Mouse (Mus musculus): ENCODE data around the gene Trim11.

Trim11 gene

DNA sequence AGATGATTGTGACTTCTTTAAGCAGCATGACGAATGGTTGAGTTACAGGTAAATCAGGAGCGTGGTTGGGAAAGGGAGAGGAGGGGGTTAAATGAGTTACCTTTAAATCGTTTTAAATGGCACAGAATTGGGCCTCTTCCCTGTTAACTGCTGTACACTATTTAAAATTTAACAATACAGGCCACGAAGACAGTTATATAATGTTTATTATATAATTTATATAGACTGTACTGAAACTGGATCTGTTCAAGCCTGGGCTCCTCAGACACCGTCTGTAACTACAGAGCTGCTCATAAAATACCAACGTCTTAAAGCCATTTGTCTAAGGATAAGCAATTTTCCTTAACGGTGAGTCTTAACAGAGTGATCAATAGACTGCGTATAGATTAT, 22.0 kb upstream of the Trim11 start:
- DNase-seq (ENCODE audit: low spot score) = no peak

DNA sequence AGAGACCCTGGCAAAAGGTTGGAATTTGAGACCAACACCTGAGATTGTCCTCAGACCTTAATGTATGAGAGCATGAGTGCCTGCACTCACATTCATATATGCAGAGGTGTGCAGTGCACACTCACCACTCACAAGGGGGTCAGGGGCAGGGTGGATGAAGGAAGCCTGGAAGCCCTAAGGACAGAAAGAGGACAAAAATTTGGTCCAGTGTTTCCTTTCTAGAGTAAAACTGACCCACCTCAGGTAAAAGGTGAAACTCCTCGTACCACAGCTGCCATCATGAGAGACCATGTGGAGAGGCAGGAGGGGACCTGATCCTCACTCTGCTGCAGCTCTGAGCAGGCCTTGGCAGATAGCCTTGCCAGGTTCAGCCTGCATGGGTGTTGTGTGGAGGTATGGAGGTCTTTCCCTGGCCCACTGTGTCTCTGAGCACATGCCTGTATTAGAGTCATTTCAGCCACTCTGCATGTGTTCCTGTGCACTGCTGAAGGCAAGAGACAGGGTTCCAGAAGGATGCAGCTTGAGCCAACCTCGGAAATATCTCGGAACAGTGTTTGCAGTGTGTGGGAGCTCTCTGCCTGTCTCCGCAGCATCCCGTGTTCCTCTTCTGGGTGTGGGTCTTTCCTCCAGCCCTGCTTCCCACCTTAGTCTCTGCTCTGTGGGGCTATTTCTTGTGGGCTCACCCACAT, 20.5 kb upstream of the Trim11 start:
- no peak for DNase-seq (ENCODE audit: low spot score)

GRCm38 (mm10) chr11:58958536-58958935, 19.4 kb upstream of the Trim11 start:
- no peak for DNase-seq (ENCODE audit: low spot score)

GRCm38 (mm10) chr11:58959186-58959825, 18.6 kb upstream of the Trim11 start:
- DNase-seq (ENCODE audit: low spot score) = no peak

DNA sequence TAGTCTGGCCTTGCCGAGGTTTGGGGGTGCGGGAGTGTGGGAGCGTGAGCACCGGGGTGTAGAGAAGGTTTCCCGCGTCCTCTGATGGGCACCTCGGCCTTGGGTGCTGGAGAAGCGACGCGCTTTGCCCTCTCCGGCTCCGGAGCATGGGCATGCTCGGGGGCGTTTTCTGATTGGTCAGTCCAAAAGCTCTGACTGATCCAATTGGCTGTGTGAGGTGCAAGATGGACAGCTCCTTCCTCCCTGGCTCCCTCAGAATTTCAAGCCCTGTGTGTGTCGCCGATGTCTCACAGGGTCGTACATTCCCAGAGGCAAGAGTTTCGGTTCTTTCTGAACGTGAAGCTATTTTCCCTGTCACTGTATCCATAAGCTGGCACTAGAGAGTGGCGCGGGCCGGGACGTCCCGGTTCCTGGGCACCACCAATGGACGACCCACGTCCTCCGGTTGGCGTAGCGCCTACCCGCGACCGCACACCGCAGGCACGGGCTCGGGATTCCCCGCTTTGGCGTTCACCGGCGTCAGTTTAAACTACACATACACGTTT, 17.9 kb upstream of the Trim11 start:
- DNase-seq (ENCODE audit: low spot score) = peak; percentile 89

- no peak for DNase-seq (ENCODE audit: low spot score)
These were observed 16.3 kb upstream of the Trim11 start for GRCm38 (mm10) chr11:58961364-58962177.

GRCm38 (mm10) chr11:58963543-58963942, 14.3 kb upstream of the Trim11 start:
- DNase-seq (ENCODE audit: low spot score) = no peak

GRCm38 (mm10) chr11:58964216-58964615, 13.7 kb upstream of the Trim11 start:
- DNase-seq (ENCODE audit: low spot score) = no peak

- DNase-seq (ENCODE audit: low spot score) = no peak
These were observed 12.7 kb upstream of the Trim11 start for GRCm38 (mm10) chr11:58965001-58965760.

GRCm38 (mm10) chr11:58967346-58967745, 10.5 kb upstream of the Trim11 start:
- DNase-seq (ENCODE audit: low spot score) = peak; percentile 47

DNA sequence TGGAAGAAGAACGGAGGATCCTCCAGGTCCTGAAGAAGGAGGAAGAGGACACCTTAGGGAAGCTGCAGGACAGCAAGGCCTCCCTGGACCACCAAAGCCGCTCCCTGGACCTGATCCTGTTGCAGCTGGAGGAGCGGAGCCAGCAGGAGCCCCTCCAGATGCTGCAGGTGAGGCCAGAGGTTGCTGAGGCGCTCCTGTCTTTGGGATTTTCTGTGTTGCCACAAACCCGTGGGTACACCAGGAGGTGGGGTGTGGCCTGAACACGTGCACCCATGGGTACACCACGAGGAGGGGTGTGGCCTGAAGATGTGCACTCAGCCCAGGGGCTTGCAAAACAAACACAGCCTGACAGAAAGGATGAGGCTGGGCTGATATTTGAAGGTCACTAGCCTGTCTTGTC, 9.3 kb upstream of the Trim11 start:
- DNase-seq (ENCODE audit: low spot score) = no peak

- DNase-seq (ENCODE audit: low spot score) = no peak
These were observed 8.9 kb upstream of the Trim11 start for GRCm38 (mm10) chr11:58969027-58969426.

DNA sequence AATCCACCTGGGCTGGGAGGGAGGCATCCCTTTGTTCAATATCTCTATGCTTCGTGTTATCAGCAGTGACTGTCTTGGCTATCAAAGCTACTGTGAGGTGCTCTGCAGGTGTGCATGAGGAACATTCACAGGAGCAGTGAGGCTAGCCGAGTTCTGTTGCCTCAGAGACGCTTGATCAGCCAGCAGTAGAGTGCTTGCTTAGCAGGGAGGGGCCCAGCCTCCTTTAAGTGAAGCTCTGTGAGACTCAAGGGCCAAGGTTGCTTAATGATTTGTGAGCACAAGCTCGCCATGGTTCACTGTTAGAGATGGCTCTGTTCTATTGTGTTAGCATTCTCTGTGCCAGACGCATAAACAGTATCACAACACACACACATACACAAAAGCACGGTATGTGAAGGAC, 8.2 kb upstream of the Trim11 start:
- DNase-seq (ENCODE audit: low spot score) = no peak

DNA sequence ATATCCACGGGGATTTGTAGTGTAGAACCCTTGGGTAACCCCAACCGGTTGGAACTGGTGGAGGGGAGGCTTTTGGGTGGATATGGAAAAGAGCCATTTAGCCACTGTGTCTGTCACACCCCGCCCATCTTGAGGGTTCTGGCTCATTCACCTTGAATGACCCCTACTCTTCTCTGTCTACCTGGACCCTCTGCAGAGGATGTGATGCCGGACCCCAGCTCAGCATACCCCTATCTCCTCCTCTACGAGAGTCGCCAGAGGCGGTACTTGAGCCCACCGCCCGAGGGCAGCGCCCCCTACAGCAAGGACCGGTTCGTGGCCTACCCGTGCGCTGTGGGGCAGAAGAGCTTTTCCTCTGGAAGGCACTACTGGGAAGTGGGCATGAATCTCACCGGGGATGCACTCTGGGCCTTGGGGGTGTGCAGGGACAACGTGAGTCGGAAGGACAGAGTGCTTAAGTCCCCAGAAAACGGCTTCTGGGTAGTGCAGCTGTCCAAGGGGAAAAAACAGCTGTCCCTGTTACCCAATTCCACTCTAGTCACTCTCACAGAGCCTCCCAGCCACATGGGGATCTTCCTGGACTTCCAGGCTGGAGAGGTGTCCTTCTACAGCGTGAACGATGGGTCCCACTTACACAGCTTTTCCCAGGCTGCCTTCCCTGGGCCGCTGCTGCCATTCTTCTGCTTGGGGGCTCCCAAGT, 6.9 kb upstream of the Trim11 start:
- no peak for DNase-seq (ENCODE audit: low spot score)

- DNase-seq (ENCODE audit: low spot score) = no peak
These were observed 6.1 kb upstream of the Trim11 start for GRCm38 (mm10) chr11:58971796-58972195.

GRCm38 (mm10) chr11:58974414-58974813, 3.5 kb upstream of the Trim11 start:
- DNase-seq (ENCODE audit: low spot score) = no peak

- DNase-seq (ENCODE audit: low spot score) = peak; percentile 45
These were observed 743 bp upstream of the Trim11 start for GRCm38 (mm10) chr11:58977150-58977549.

GRCm38 (mm10) chr11:58977607-58978026, 276 bp upstream of the Trim11 start:
- no peak for DNase-seq (ENCODE audit: low spot score)

DNA sequence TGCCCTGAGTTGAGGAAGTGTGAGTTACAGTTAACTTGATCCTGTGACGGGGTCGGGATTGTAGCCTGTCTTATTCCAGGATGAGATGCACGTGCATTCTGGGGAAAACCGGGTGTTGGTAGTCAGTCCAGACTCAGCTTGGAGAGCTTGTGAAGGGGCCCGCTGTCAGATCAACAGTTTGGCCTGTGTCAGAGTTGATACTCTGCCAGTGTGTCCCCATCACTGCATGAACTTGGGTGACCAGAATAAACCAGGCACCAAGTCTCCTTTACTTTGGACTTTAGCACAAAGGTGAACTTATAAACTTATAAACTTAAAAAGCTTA, 775 bp downstream of the Trim11 start:
- DNase-seq (ENCODE audit: low spot score) = no peak

DNA sequence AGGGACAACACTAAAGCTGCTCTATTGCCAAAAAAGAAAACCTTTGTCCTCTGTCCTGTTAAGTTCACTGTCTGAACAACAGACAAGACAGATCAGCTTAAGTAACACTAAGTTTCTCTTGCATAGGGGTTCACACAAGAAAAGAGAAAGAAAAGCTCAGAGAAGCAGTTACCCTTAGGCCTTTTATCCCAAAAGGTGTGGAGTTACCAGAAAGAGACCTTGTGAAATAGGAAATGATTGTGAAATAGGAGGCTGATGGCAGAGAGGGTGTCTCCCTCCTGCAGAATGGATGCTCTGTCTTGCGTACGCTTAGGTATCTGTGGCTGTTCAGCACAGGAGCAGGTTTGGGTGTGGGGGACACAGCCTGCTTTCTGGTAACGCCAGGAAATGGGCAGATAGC, 1.3 kb downstream of the Trim11 start:
- no peak for DNase-seq (ENCODE audit: low spot score)

DNA sequence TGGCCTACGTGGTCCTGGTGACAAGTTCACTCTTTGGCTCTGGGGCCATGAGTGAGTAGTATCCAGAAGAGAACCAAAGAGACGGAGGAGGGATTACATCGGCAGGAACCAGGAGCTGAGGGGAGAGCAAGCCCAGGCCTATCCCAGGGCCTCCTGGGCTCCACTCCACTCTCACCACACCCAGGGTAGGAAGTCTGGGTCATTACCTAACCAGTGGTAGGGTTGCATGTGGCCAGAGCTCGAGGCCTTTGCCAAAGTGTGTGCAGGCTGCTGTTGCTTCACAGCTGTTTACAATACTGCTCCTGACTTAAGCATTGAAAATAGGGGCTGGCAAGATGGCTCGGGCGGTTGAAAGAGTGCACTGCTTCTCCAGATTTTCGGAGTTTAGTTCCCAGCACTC, 1.8 kb downstream of the Trim11 start:
- no peak for DNase-seq (ENCODE audit: low spot score)
